Mouse (Mus musculus): ENCODE data around the gene Ptov1. TPM values are rescaled to one million over a fixed set of nuclear protein-coding genes. Genes with fewer than 3 reads are reported as not detected.
A peak's percentile ranks its signal among the peaks of the same experiment; 100 is the strongest.
"Not testable (repeated sequence)": the region's sequence is repeated elsewhere in the genome, so short reads cannot be mapped to it uniquely, and the experiment has no call there.

Gene Ptov1
- polyA plus RNA-seq, 1 experiment: 359 TPM

DNA sequence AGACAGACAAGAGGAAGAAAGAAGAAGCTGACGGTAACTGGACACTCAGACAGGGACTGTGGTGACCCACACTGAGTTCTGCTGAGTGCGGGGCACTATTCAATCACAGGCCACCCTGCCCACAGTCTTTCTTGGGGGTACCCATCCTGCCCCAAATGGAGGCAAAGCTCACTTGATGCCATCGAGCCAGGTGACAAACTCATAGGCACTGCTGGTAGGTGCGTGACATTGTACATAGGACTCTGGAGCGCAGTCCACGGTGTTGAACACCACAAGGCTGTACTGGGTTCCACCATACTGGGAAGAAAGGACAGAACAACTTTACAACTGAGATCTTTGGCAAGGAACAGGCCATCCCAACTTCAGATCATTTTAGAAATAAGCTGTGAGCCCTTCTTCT lies 22.0 kb upstream of the Ptov1 start:
- H3K4me1 ChIP-seq (ENCODE audit: control insufficient read depth, insufficient read depth, low read length): peaks cover 13% of the 10 kb centered on the region
- no peak for TF ChIP-seq CTCF (IDR thresholded peaks at IDR 0.05; ENCODE audit: extremely low read depth, insufficient read depth, low read length)
- no peak overlapping the region for H3K27ac ChIP-seq (ENCODE audit: insufficient read depth, low read length)
- H3K4me3 ChIP-seq (ENCODE audit: insufficient read depth, low read length): peak overlapping the region; percentile 97

DNA sequence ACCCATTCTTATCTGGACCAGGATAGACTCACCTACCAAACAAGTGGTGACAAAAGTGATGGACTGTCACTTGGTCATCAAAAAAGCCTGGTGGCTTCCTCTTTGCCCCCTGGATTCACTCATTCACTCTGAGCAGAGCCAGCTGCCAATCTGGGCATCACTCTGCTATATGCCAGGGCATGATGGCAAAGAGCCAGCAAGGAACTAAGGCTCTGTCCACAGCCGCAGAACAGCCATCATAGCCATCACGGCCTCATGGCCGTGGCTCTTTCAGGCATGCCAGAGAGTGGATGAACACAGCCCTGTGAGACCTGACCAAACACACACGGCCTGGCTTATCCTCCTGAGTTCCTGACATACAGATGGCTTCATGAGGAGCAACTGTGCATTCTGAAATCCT lies 21.1 kb upstream of the Ptov1 start:
- peak overlapping the region; percentile 97; the same call in 1 of the 2 replicates for H3K4me3 ChIP-seq (ENCODE audit: insufficient read depth, low read length)
- H3K27ac ChIP-seq (ENCODE audit: insufficient read depth, low read length): no peak overlapping the region
- H3K4me1 ChIP-seq (ENCODE audit: control insufficient read depth, insufficient read depth, low read length): peaks cover 16% of the 10 kb centered on the region
- TF ChIP-seq POLR2A (IDR thresholded peaks at IDR 0.05; ENCODE audit: extremely low read depth, insufficient read depth, low read length): no peak
- TF ChIP-seq CTCF (IDR thresholded peaks at IDR 0.05; ENCODE audit: extremely low read depth, insufficient read depth, low read length): no peak

DNA sequence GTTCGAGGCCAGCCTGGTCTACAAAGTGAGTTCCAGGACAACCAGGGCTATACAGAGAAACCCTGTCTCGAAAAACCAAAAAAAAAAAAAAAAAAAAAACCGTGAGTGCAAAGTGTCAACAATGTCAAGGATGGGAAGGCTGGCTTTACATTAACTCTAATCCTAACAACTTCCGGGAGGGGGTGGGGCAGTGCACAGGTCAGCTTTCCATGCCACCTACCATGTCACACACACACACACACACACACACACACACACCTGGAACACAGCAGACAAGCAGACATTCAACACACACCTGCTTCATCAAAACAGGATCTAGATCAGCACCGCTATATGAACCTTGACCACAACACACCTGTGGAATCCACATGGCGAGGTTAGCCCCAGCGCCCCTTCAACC lies 20.6 kb upstream of the Ptov1 start:
- H3K27ac ChIP-seq (ENCODE audit: insufficient read depth, low read length): no peak overlapping the region

DNA sequence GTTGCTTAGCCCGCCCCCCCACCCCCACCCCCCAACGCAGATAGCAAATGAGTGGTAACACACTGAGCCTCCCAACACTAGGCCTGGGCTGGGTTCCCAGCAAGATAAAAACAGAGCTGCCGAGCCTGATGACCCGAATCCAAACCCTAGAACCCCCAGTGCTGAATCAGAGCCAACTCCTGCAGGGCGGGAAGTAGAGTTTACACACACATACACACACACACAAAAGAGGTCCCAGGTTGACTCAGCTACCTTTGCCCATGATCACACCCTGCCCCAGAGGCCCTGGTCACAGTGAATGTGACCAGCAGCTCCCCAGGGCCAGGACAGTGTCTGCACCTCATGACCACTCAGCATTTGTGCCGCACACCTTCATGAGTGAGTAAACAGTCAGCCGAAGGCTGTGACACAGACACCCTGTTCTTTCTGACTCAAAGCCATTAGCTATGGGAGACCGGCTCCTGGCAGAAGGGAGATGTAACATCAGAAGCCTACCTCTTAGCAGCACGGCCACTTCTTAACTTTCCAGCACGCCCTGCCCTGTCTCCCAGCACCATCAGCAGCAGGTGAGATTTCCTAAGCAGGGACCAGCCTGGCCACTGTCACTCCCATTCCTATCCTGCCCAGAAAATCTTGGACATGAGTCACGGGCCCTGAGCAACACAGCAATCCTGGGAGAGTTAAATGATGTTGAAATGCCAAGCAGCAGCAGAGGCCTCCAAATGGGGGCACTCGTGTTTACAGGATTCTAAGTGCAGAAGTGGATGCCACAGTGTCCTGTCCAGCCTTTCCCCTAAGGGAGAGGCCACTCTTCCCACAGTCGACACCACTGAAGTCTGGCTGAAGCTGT lies 18.9 kb upstream of the Ptov1 start:
- H3K4me3 ChIP-seq (ENCODE audit: insufficient read depth, low read length): no peak overlapping the region
- TF ChIP-seq POLR2A (IDR thresholded peaks at IDR 0.05; ENCODE audit: extremely low read depth, insufficient read depth, low read length): no peak
- no peak for TF ChIP-seq CTCF (IDR thresholded peaks at IDR 0.05; ENCODE audit: extremely low read depth, insufficient read depth, low read length)
- H3K27ac ChIP-seq (ENCODE audit: insufficient read depth, low read length): no peak overlapping the region
- H3K4me1 ChIP-seq (ENCODE audit: control insufficient read depth, insufficient read depth, low read length): peaks cover 14% of the 10 kb centered on the region

More for the DNA sequence above, 20.6 kb upstream of the Ptov1 start:
- TF ChIP-seq POLR2A (IDR thresholded peaks at IDR 0.05; ENCODE audit: extremely low read depth, insufficient read depth, low read length) (no peak), CTCF (IDR thresholded peaks at IDR 0.05; ENCODE audit: extremely low read depth, insufficient read depth, low read length) (no peak)
- H3K4me3 ChIP-seq (ENCODE audit: insufficient read depth, low read length): no peak overlapping the region
- H3K4me1 ChIP-seq (ENCODE audit: control insufficient read depth, insufficient read depth, low read length): peaks cover 16% of the 10 kb centered on the region

DNA sequence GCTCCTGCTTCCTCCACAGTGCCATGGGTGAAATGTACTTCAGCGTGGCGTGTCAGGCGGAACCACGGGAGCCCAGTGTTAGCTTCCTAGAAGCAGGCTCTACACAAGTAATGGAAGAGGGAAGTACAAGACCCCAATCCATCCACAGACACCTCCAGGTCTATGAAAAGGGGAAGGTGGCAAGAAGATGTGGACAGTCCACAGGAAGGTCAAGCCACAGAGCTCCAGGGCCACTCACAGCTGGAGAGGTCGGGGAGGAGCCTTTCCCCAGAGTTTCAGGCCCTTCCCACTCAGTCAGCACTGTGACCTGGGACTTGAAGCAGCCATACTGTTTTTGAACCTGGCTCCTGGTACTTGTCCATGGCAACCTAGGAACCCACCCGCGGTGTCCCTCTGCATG lies 17.4 kb upstream of the Ptov1 start:
- peaks cover 14% of the 10 kb centered on the region for H3K4me1 ChIP-seq (ENCODE audit: control insufficient read depth, insufficient read depth, low read length)
- no peak for TF ChIP-seq POLR2A (IDR thresholded peaks at IDR 0.05; ENCODE audit: extremely low read depth, insufficient read depth, low read length)
- no peak for TF ChIP-seq CTCF (IDR thresholded peaks at IDR 0.05; ENCODE audit: extremely low read depth, insufficient read depth, low read length)
- no peak overlapping the region for H3K27ac ChIP-seq (ENCODE audit: insufficient read depth, low read length)
- no peak overlapping the region for H3K4me3 ChIP-seq (ENCODE audit: insufficient read depth, low read length)

DNA sequence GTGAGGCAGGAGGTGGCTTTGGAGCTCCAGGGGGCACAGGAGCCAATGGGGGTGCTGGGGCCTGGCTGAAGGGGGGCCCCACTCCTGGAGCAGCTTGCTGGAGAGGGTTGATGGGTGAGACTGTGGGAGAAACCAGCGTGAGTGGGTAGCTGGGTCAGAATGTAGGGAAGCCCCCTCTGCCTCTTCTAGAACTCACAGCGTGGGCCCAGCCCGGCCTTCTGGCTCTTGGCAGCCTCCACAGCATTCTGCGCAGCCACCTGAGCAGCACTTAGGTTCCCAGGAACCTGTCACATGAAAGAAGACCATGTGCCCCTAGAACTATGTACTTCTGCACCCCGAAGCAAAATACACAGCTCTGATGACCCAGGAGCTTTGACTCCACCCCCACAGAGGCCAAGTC lies 15.0 kb upstream of the Ptov1 start:
- Histone ChIP-seq H3K4me3 (ENCODE audit: insufficient read depth, low read length) (no peak overlapping the region), H3K27ac (ENCODE audit: insufficient read depth, low read length) (no peak overlapping the region), H3K4me1 (ENCODE audit: control insufficient read depth, insufficient read depth, low read length) (peaks cover 9% of the 10 kb centered on the region)
- no peak for TF ChIP-seq POLR2A (IDR thresholded peaks at IDR 0.05; ENCODE audit: extremely low read depth, insufficient read depth, low read length)
- TF ChIP-seq CTCF (IDR thresholded peaks at IDR 0.05; ENCODE audit: extremely low read depth, insufficient read depth, low read length): no peak

DNA sequence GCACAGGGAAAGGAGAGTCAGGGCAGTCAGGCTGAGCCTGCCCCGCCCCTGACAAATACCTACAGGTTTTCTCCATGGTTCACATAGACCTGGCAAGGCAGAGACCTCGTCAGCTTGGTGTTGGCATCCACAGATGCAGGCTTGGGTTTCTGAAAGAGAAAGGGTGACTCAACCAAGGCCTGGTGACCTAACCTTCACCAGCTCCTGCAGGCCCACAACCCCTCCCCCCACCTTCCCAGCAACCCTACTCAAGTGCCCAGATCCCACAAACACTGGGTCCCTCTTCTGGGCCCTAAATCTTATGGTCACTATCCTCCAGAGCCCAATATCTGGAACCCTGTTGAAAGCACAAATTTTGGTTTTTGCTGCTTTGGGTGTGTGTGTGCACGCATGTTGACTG lies 13.4 kb upstream of the Ptov1 start:
- no peak overlapping the region for H3K4me3 ChIP-seq (ENCODE audit: insufficient read depth, low read length)
- TF ChIP-seq POLR2A (IDR thresholded peaks at IDR 0.05; ENCODE audit: extremely low read depth, insufficient read depth, low read length): no peak
- TF ChIP-seq CTCF (IDR thresholded peaks at IDR 0.05; ENCODE audit: extremely low read depth, insufficient read depth, low read length): no peak

DNA sequence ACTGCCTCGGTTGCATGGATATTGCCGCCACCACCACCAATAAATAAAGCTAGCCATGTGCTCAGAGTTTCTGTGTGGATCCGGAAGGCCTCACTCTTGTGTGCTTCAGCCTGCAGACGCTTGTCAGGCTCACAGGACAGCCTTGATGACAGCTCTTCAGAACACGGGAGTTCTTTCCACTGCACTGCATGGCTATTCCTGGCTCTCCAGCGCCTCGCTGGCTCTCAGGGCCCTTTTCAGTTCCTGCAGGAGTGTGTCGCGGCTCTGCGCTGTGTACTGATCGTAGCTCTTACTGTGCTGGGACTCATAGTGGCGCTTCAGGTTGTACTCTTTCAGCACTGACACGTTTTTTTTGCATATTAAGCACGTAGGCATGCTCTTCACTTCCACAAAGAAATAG lies 8.2 kb upstream of the Ptov1 start:
- Histone ChIP-seq H3K4me3 (ENCODE audit: insufficient read depth, low read length) (no peak overlapping the region), H3K27ac (ENCODE audit: insufficient read depth, low read length) (no peak overlapping the region), H3K4me1 (ENCODE audit: control insufficient read depth, insufficient read depth, low read length) (no peaks in the 10 kb centered on the region)
- TF ChIP-seq CTCF (IDR thresholded peaks at IDR 0.05; ENCODE audit: extremely low read depth, insufficient read depth, low read length) (no peak), POLR2A (IDR thresholded peaks at IDR 0.05; ENCODE audit: extremely low read depth, insufficient read depth, low read length) (no peak)

More for the DNA sequence above, 13.4 kb upstream of the Ptov1 start:
- no peak overlapping the region for H3K27ac ChIP-seq (ENCODE audit: insufficient read depth, low read length)
- peaks cover 4% of the 10 kb centered on the region for H3K4me1 ChIP-seq (ENCODE audit: control insufficient read depth, insufficient read depth, low read length)

DNA sequence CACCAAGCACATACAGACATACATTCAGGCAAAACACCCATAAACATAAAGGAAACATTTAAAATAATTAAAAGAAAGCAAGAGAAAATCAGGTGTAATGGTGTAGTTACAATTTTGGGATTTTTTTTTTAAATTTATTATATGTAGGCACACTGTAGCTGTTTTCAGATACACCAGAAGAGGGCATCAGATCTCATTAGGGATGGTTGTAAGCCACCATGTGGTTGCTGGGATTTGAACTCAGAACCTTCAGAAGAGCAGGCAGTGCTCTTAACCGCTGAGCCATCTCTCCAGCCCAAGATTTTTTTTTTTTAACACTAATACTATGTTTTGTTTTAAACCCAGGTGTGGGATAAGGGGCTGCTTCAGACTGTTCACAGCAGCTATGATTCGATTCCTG lies 2.2 kb upstream of the Ptov1 start:
- not testable (repeated sequence) for H3K27ac ChIP-seq (ENCODE audit: insufficient read depth, low read length); H3K4me3 ChIP-seq (ENCODE audit: insufficient read depth, low read length); H3K4me1 ChIP-seq (ENCODE audit: control insufficient read depth, insufficient read depth, low read length)

DNA sequence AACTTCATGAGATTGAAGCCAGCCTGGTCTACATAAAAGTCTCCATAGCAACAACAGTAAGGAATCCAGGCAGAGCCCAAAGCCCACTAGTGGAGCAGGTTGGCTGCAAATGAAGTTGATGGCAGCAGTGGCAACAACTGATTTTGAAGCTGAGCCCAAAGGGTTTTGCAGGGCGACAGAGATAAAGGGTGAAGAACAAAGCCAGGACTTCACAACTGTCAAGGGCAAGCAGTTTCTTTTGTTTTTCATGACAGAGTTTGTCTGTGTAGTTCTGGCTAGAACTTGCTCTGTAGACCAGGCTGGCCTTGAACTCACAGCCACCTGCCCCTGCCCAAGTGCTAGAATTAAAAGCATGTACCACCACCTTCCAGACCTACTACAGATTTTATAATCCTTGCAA lies 1.6 kb upstream of the Ptov1 start:
- Histone ChIP-seq H3K27ac (ENCODE audit: insufficient read depth, low read length) (no peak overlapping the region), H3K4me3 (ENCODE audit: insufficient read depth, low read length) (no peak overlapping the region), H3K4me1 (ENCODE audit: control insufficient read depth, insufficient read depth, low read length) (peaks cover 5% of the 10 kb centered on the region; the same call in 1 of the 2 replicates)
- TF ChIP-seq POLR2A (IDR thresholded peaks at IDR 0.05; ENCODE audit: extremely low read depth, insufficient read depth, low read length): no peak
